Mouse (Mus musculus) limb, embryonic 11.5 days (tissue): ENCODE results near the gene Rrp9. TPM values are rescaled to one million over a fixed set of nuclear protein-coding genes. Genes with fewer than 3 reads are reported as not detected.

Experiments
- ATAC-seq: fragments of 200-750 bp; cut with Nextera tagmentation; 2 replicates; pipeline ENCODE4 v1.8.0; 2017; ENCODE audit warnings: low read depth; ENCODE audit not compliant: insufficient number of reproducible peaks, low FRiP score, low TSS enrichment
- DNase-seq: peaks from one replicate; pipeline ENCODE4 v3.0.0-alpha.2; 2015; ENCODE audit warnings: low spot score
- H3K27ac ChIP-seq: fragments of 300-500 bp; sonication (generic); replicated peaks from 2 replicates; pipeline ENCODE4 v1.5.1; 2014; ENCODE audit warnings: low read depth, mild to moderate bottlenecking, low read length
- H3K27me3 ChIP-seq: fragments of 300-500 bp; sonication (generic); 2 replicates; pipeline ENCODE4 v1.6.1; 2014; ENCODE audit warnings: mild to moderate bottlenecking, low read length, mixed read lengths; ENCODE audit not compliant: control insufficient read depth, insufficient read depth
- H3K36me3 ChIP-seq: fragments of 300-500 bp; sonication (generic); 2 replicates; pipeline ENCODE4 v1.6.1; 2014; ENCODE audit warnings: mild to moderate bottlenecking, low read length, moderate library complexity, mixed read lengths; ENCODE audit not compliant: control insufficient read depth, insufficient read depth
- H3K4me1 ChIP-seq: fragments of 300-500 bp; sonication (generic); 2 replicates; pipeline ENCODE4 v1.6.1; 2014; ENCODE audit warnings: low read length, mixed read lengths; ENCODE audit not compliant: control insufficient read depth, insufficient read depth
- H3K4me2 ChIP-seq: fragments of 300-500 bp; sonication (generic); 2 replicates; pipeline ENCODE4 v1.6.1; 2014; ENCODE audit warnings: low read depth, mild to moderate bottlenecking, moderate library complexity; ENCODE audit not compliant: severe bottlenecking
- H3K4me3 ChIP-seq: fragments of 300-500 bp; sonication (generic); 2 replicates; pipeline ENCODE4 v1.5.1; 2014; ENCODE audit warnings: low read depth, low read length
- H3K9ac ChIP-seq: fragments of 300-500 bp; sonication (generic); 2 replicates; pipeline ENCODE4 v1.6.1; 2014; ENCODE audit warnings: mild to moderate bottlenecking, low read length
- H3K9me3 ChIP-seq: fragments of 300-500 bp; sonication (generic); 2 replicates; pipeline ENCODE4 v1.6.1; 2016; ENCODE audit warnings: low read length; ENCODE audit not compliant: control insufficient read depth
- WGBS: fragments of 180-500 bp; shearing (Covaris S2); extraction: QIAGEN DNeasy Blood & Tissue Kit; methylation state at CpG from one replicate; pipeline ENCODE4 v1.1.7; 2014; 5-methylcytosine and 5-hydroxymethylcytosine counted together
- polyA plus RNA-seq: library from polyadenylated mRNA; unstranded; fragments of >200 nt; fragmentation: Nextera tagmentation; extraction: Ambion mirVana; gene quantifications from 2 replicates; pipeline ENCODE4 v1.2.1, GENCODE M21; 2014

The Rrp9 gene
- polyA plus RNA-seq, 1 experiment from 2014 or later = 55.4 TPM

- Histone ChIP-seq H3K36me3 (no peaks in the 10 kb centered on the region), H3K27ac (no peak overlapping the region), H3K4me3 (no peak overlapping the region), H3K9ac (no peak overlapping the region), H3K4me2 (no peak overlapping the region), H3K9me3 (no peaks in the 10 kb centered on the region), H3K4me1 (peaks cover 10% of the 10 kb centered on the region), H3K27me3 (no peaks in the 10 kb centered on the region)
- DNase-seq = no peak
- WGBS = 93% methylated on average over 16 of the region's 16 CpGs
- ATAC-seq = no peak
These were observed 2.5 kb upstream of the Rrp9 start for GRCm38 (mm10) chr9:106473081-106473752.

DNA sequence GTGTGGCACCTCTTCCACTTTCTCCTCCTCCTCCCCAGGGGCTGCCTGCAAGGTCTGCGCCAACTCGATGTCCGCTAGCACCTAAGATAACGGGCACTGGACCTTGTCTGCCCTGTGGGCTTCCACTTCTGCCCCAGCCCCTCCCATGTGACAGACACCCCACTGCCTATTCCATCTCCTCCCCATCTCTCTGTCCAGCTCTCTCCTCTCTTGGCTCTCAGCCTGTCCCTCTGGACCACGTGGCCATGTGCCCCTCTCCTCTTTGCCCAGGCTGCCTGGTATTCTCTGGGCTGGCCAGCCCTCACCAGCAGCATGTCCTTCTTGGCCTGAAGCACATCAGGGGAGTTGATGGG lies 2.0 kb upstream of the Rrp9 start:
- ATAC-seq = no peak
- Histone ChIP-seq H3K36me3 (no peaks in the 10 kb centered on the region), H3K4me1 (peaks cover 11% of the 10 kb centered on the region), H3K4me2 (no peak overlapping the region), H3K4me3 (no peak overlapping the region), H3K9me3 (no peaks in the 10 kb centered on the region), H3K9ac (no peak overlapping the region), H3K27me3 (no peaks in the 10 kb centered on the region), H3K27ac (no peak overlapping the region)
- WGBS = 85% methylated on average over 5 of the region's 5 CpGs
- no peak for DNase-seq

- H3K27me3 ChIP-seq = no peaks in the 10 kb centered on the region
- DNase-seq (peak; percentile 68), ATAC-seq (no peak)
- no peak overlapping the region for H3K27ac ChIP-seq
- H3K9ac ChIP-seq = no peak overlapping the region
- WGBS = 2% methylated on average over 6 of the region's 6 CpGs
- H3K4me1 ChIP-seq = peaks cover 11% of the 10 kb centered on the region
- H3K36me3 ChIP-seq = no peaks in the 10 kb centered on the region
- no peak overlapping the region for H3K4me3 ChIP-seq
- no peaks in the 10 kb centered on the region for H3K9me3 ChIP-seq
- H3K4me2 ChIP-seq = no peak overlapping the region
These were observed 1.3 kb upstream of the Rrp9 start for GRCm38 (mm10) chr9:106474456-106474855.

- Histone ChIP-seq H3K4me2 (no peak overlapping the region; the same call in 1 of the 2 replicates), H3K9ac (no peak overlapping the region), H3K4me3 (no peak overlapping the region), H3K36me3 (no peaks in the 10 kb centered on the region; the same call in 1 of the 2 replicates), H3K4me1 (peaks cover 11% of the 10 kb centered on the region), H3K27me3 (no peaks in the 10 kb centered on the region), H3K27ac (no peak overlapping the region), H3K9me3 (no peaks in the 10 kb centered on the region)
- 66% methylated on average over 7 of the region's 7 CpGs for WGBS
- DNase-seq = no peak
- no peak for ATAC-seq
These were observed 717 bp upstream of the Rrp9 start for GRCm38 (mm10) chr9:106475046-106475445.

- peaks cover 11% of the 10 kb centered on the region for H3K4me1 ChIP-seq
- no peak overlapping the region for H3K9ac ChIP-seq
- peak overlapping the region; percentile 28; the same call in 1 of the 2 replicates for H3K4me2 ChIP-seq
- H3K4me3 ChIP-seq = no peak overlapping the region
- DNase-seq = no peak
- no peaks in the 10 kb centered on the region for H3K27me3 ChIP-seq
- WGBS = 36% methylated on average over 16 of the region's 16 CpGs
- no peak overlapping the region for H3K27ac ChIP-seq
- H3K36me3 ChIP-seq = peaks cover 3% of the 10 kb centered on the region; the same call in 1 of the 2 replicates
- no peaks in the 10 kb centered on the region for H3K9me3 ChIP-seq
- peak; percentile 52 for ATAC-seq
These were observed 500 bp downstream of the Rrp9 start for GRCm38 (mm10) chr9:106476002-106476923.

GRCm38 (mm10) chr9:106476924-106477484 lies 1.2 kb downstream of the Rrp9 start, which contains the start of gene Parp3:
TSS of gene Parp3 (minus strand) at chr9:106476949.
- ATAC-seq (peak; percentile 97), DNase-seq (peak; percentile 99)
- Histone ChIP-seq H3K9ac (peak within 1 kb of the TSS; percentile 69), H3K27ac (no peak within 1 kb of the TSS), H3K4me3 (peak within 1 kb of the TSS; percentile 80), H3K9me3 (no peaks in the 10 kb centered on the region), H3K4me1 (peaks cover 11% of the 10 kb centered on the region), H3K27me3 (no peaks in the 10 kb centered on the region), H3K4me2 (peak within 1 kb of the TSS; percentile 95), H3K36me3 (peaks cover 7% of the 10 kb centered on the region; the same call in 1 of the 2 replicates)
- WGBS = under 1% methylated on average over 41 of the region's 41 CpGs

DNA sequence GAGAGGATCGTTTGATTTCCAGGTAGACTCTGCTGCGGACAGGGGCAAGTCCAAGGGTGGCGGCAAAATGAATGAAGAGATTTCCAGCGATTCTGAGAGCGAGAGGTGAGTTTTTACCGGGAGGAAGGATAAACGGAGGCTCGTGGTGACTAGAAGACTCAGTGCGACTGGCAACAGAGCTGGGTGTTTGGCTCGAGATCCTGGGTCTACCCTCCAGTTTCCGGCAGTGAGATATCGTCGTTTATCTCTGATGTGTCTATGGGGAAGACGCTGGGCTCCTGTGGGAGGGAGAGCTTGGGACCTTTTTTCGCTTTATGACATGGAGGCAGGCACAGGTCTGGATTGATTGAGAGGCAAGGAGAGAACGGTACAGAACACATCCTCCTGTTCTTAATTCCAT lies 1.9 kb downstream of the Rrp9 start:
- Histone ChIP-seq H3K36me3 (peaks cover 7% of the 10 kb centered on the region; the same call in 1 of the 2 replicates), H3K27me3 (no peaks in the 10 kb centered on the region), H3K4me2 (peak overlapping the region; percentile 95), H3K9me3 (no peaks in the 10 kb centered on the region), H3K4me1 (peaks cover 11% of the 10 kb centered on the region), H3K9ac (peak overlapping the region; percentile 69), H3K4me3 (peak overlapping the region; percentile 80), H3K27ac (no peak overlapping the region)
- DNase-seq = no peak
- WGBS = 6% methylated on average over 16 of the region's 16 CpGs
- ATAC-seq = no peak

- Histone ChIP-seq H3K4me1 (peaks cover 11% of the 10 kb centered on the region), H3K36me3 (peaks cover 8% of the 10 kb centered on the region; the same call in 1 of the 2 replicates), H3K27ac (no peak overlapping the region), H3K9me3 (no peaks in the 10 kb centered on the region), H3K4me2 (peak overlapping the region; percentile 95), H3K9ac (0 out of 2 replicates have a peak overlapping the region, but pooled peaks have one; percentile 69), H3K4me3 (peak overlapping the region; percentile 80), H3K27me3 (no peaks in the 10 kb centered on the region)
- WGBS = 84% methylated on average over 9 of the region's 9 CpGs
- DNase-seq (no peak), ATAC-seq (no peak)
These were observed 2.3 kb downstream of the Rrp9 start for GRCm38 (mm10) chr9:106478101-106478500.
